Mouse (Mus musculus): ENCODE measurements around the gene Hibadh.

GRCm38 (mm10) chr6:52620090-52620489, 20.1 kb downstream of the Hibadh start:
- TF ChIP-seq POLR2A (IDR thresholded peaks at IDR 0.05; ENCODE audit: insufficient read depth, low read depth, low read length) (no peak), CTCF (IDR thresholded peaks at IDR 0.05) (no peak), EP300 (IDR thresholded peaks at IDR 0.05; ENCODE audit: insufficient read depth, low read depth, low read length) (no peak)

Data from heart, adult 2 months (tissue).